Mouse (Mus musculus) MEL (cell line): ENCODE results near the gene Slc25a11. TPM values are rescaled to one million over a fixed set of nuclear protein-coding genes. Genes with fewer than 3 reads are reported as not detected.

Experiments
- DNase-seq: peaks from one replicate; pipeline ENCODE4 v3.0.0; 2011; ENCODE audit warnings: low read depth, low spot score
- H3K27ac ChIP-seq: 2 replicates; pipeline ENCODE4 v1.5.1; 2012; ENCODE audit warnings: low read depth, mild to moderate bottlenecking, control low read depth, low read length, moderate library complexity; ENCODE audit not compliant: control insufficient read depth
- H3K27me3 ChIP-seq, 2 experiments: fragments of 150-350 bp in 1 of 2; sonication (generic) in 1 of 2; 2 replicates each; pipeline ENCODE4 v1.6.1; 2012; ENCODE audit warnings: low read length in 2 of 2, mild to moderate bottlenecking in 2 of 2, improper control_type of control experiment in 1 of 2, moderate library complexity in 1 of 2; ENCODE audit not compliant: insufficient read depth in 2 of 2, control insufficient read depth in 1 of 2
- H3K36me3 ChIP-seq, 2 experiments: 2 replicates each; pipeline ENCODE4 v1.6.1; 2012 to 2014; ENCODE audit warnings: low read length in 2 of 2, improper control_type of control experiment in 1 of 2, inconsistent platforms in 1 of 2, mild to moderate bottlenecking in 1 of 2; ENCODE audit not compliant: insufficient read depth in 2 of 2, control insufficient read depth in 1 of 2
- H3K4me1 ChIP-seq, 2 experiments: fragments of 150-350 bp in 1 of 2; sonication (generic) in 1 of 2; 2 replicates each; pipeline ENCODE4 v1.6.1; 2012; ENCODE audit warnings: low read length in 2 of 2, improper control_type of control experiment in 1 of 2, mild to moderate bottlenecking in 1 of 2; ENCODE audit not compliant: insufficient read depth in 2 of 2, control insufficient read depth in 1 of 2
- H3K4me3 ChIP-seq, 2 experiments: fragments of 150-350 bp in 1 of 2; sonication (generic) in 1 of 2; 2 replicates each; pipeline ENCODE4 v1.5.1; 2012; ENCODE audit warnings: low read depth in 2 of 2, low read length in 2 of 2, mild to moderate bottlenecking in 2 of 2, moderate library complexity in 2 of 2, control low read depth in 1 of 2, improper control_type of control experiment in 1 of 2; ENCODE audit not compliant: control insufficient read depth in 1 of 2, insufficient read depth in 1 of 2
- H3K79me2 ChIP-seq: 2 replicates; pipeline ENCODE4 v1.6.1; 2012; ENCODE audit warnings: mild to moderate bottlenecking, low read length, moderate library complexity; ENCODE audit not compliant: control insufficient read depth, poor library complexity, insufficient read depth
- H3K9ac ChIP-seq: 2 replicates; pipeline ENCODE4 v1.6.1; 2012; ENCODE audit warnings: low read depth, mild to moderate bottlenecking, control low read depth, low read length, moderate library complexity; ENCODE audit not compliant: control insufficient read depth, poor library complexity, severe bottlenecking
- H3K9me3 ChIP-seq: fragments of 150-350 bp; sonication (generic); replicated peaks from 2 replicates; pipeline ENCODE4 v1.6.1; 2012; ENCODE audit warnings: mild to moderate bottlenecking, low read length, improper control_type of control experiment, moderate library complexity; ENCODE audit not compliant: insufficient read depth
- CHD2 ChIP-seq: IDR thresholded peaks from 2 replicates; pipeline ENCODE4 v1.6.1; 2011; ENCODE audit warnings: low read length, improper control_type of control experiment
- ELF1 ChIP-seq: IDR thresholded peaks from 2 replicates; pipeline ENCODE4 v1.6.1; 2014; ENCODE audit warnings: low read depth, mild to moderate bottlenecking, inconsistent platforms, low read length, improper control_type of control experiment, moderate library complexity
- MAFK ChIP-seq: IDR thresholded peaks from 2 replicates; pipeline ENCODE4 v1.6.1; 2011; ENCODE audit warnings: low read depth, mild to moderate bottlenecking, low read length, improper control_type of control experiment, borderline replicate concordance
- MEF2A ChIP-seq: IDR thresholded peaks from 2 replicates; pipeline ENCODE4 v1.6.1; 2014; ENCODE audit warnings: low read depth, mild to moderate bottlenecking, inconsistent platforms, low read length, improper control_type of control experiment; ENCODE audit not compliant: poor library complexity, insufficient replicate concordance, severe bottlenecking; ENCODE audit errors: extremely low read depth
- POLR2AphosphoS2 ChIP-seq: IDR thresholded peaks from 2 replicates; pipeline ENCODE4 v1.6.1; 2011; ENCODE audit warnings: low read length, improper control_type of control experiment
- TCF12 ChIP-seq: IDR thresholded peaks from 2 replicates; pipeline ENCODE4 v1.6.1; 2014; ENCODE audit warnings: low read depth, mild to moderate bottlenecking, inconsistent platforms, low read length, improper control_type of control experiment, moderate library complexity
- polyA plus RNA-seq, 2 experiments: library from polyadenylated mRNA; stranded (reverse) in 1 of 2; unstranded in 1 of 2; fragments of >175 nt in 1 of 2; fragments of >200 nt in 1 of 2; gene quantifications; 2 replicates each; pipeline versions ENCODE4 v1.2.1 to v1.2.4; 2012; ENCODE audit warnings: low replicate concordance in 2 of 2, low read depth in 1 of 2; ENCODE audit not compliant: insufficient read length in 2 of 2, insufficient read depth in 1 of 2, missing spikeins in 1 of 2
- total RNA-seq: library from RNA; depleted of rRNA; stranded (reverse); fragments of 300-350 nt; gene quantifications from 2 replicates; pipeline ENCODE4 v1.2.3, GENCODE M21; 2012

Slc25a11 gene
- total and polyA plus RNA-seq, 3 experiments: 96.3 to 145 (median 114) TPM

GRCm38 (mm10) chr11:70660571-70660970, 13.3 kb upstream of the Slc25a11 start:
- no peak for TF ChIP-seq MEF2A
- TF ChIP-seq CHD2: no peak
- TF ChIP-seq, all 39 proteins: peak for 0
- Histone ChIP-seq H3K79me2 (peaks cover 9% of the 10 kb centered on the region; the same call in 1 of the 2 replicates), H3K4me1 (peaks cover 2 to 14% of the 10 kb centered on the region in 2 experiments; a peak in 3 of 4 replicates), H3K9me3 (no peaks in the 10 kb centered on the region), H3K27ac (no peak overlapping the region), H3K36me3 (peaks cover 1 to 8% of the 10 kb centered on the region in 2 experiments; a peak in 3 of 4 replicates), H3K4me3 (no peak overlapping the region), H3K27me3 (no peaks in the 10 kb centered on the region), H3K9ac (no peak overlapping the region)
- DNase-seq: no peak

GRCm38 (mm10) chr11:70658942-70659341, 11.7 kb upstream of the Slc25a11 start:
- Histone ChIP-seq H3K36me3 (peaks cover 1 to 8% of the 10 kb centered on the region in 2 experiments; a peak in 3 of 4 replicates), H3K9me3 (no peaks in the 10 kb centered on the region), H3K27me3 (no peaks in the 10 kb centered on the region), H3K4me3 (no peak overlapping the region), H3K9ac (no peak overlapping the region), H3K27ac (no peak overlapping the region), H3K4me1 (peaks cover 2 to 14% of the 10 kb centered on the region in 2 experiments; a peak in 3 of 4 replicates), H3K79me2 (peaks cover 21% of the 10 kb centered on the region)
- no peak for DNase-seq
- TF ChIP-seq TCF12: no peak

- H3K9me3 ChIP-seq: no peaks in the 10 kb centered on the region
- H3K9ac ChIP-seq: no peak overlapping the region
- no peaks in the 10 kb centered on the region for H3K27me3 ChIP-seq
- H3K4me3 ChIP-seq: no peak overlapping the region
- H3K36me3 ChIP-seq: peaks cover 1 to 8% of the 10 kb centered on the region in 2 experiments; a peak in 3 of 4 replicates
- no peak overlapping the region for H3K27ac ChIP-seq
- H3K79me2 ChIP-seq: peaks cover 26% of the 10 kb centered on the region
- no peak for DNase-seq
- peaks cover 2 to 14% of the 10 kb centered on the region in 2 experiments; a peak in 3 of 4 replicates for H3K4me1 ChIP-seq
- no peak for TF ChIP-seq ELF1
- no peak for TF ChIP-seq MEF2A
These were observed 11.2 kb upstream of the Slc25a11 start for GRCm38 (mm10) chr11:70658521-70658920.

GRCm38 (mm10) chr11:70657991-70658390, 10.7 kb upstream of the Slc25a11 start:
- no peak for DNase-seq
- Histone ChIP-seq H3K79me2 (peaks cover 31% of the 10 kb centered on the region), H3K9ac (no peak overlapping the region)
- TF ChIP-seq POLR2AphosphoS2 (no peak), MAFK (no peak)
- TF ChIP-seq, all 39 proteins: peak for 0
- Histone ChIP-seq H3K27me3 (no peaks in the 10 kb centered on the region), H3K27ac (no peak overlapping the region), H3K4me3 (no peak overlapping the region), H3K4me1 (peaks cover 2 to 14% of the 10 kb centered on the region in 2 experiments), H3K9me3 (no peaks in the 10 kb centered on the region), H3K36me3 (peaks cover 3 to 8% of the 10 kb centered on the region in 2 experiments)
